Comparison of ENCODE assay signal across 38 mouse cellular contexts in the genomic region with DNA sequence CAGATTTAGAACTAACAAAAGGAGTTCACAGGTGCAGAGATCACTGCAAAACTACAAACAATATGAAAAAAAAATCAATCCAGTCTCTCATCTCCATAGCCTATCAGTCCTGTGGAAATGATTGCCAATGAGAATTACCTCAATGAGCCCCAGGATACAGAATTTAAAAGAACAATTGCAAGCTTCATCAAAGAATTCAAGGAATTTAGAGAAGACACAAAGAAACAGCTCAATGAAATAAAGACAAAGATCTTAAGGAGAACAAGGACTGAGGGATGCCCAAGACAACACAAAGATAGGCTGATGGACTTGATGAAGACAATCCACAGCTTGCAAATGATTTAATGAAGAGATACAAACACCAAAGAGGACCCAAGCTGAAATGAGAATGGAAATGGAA. TPM values are rescaled to one million over a fixed set of nuclear protein-coding genes. Genes with fewer than 3 reads are reported as not detected.
"Had no signal": no experiment of that assay in that cellular context is flagged by ENCODE, and none has a peak within 500 bp of the region (broad histone marks: within the 10 kb centered on the region; RNA-seq: fewer than 3 reads in every experiment).

No protein-coding gene starts in this region.

- H3K4me3 ChIP-seq: heart, embryonic 12.5 days; heart, embryonic 13.5 days; heart, embryonic 15.5 days; hindbrain, embryonic 10.5 days; hindbrain, embryonic 12.5 days; hindbrain, embryonic 13.5 days; hindbrain, embryonic 15.5 days; intestine, embryonic 15.5 days; kidney, embryonic 15.5 days; layer of hippocampus, adult 2 months; left cerebral cortex, adult 2 months had no signal

- H3K27ac ChIP-seq: heart, embryonic 13.5 days; heart, embryonic 15.5 days; hindbrain, embryonic 10.5 days; hindbrain, embryonic 12.5 days; hindbrain, embryonic 13.5 days; hindbrain, embryonic 14.5 days; hindbrain, embryonic 15.5 days; hindbrain, postnatal 0 days; intestine, embryonic 15.5 days; kidney, embryonic 15.5 days; kidney, postnatal 0 days; layer of hippocampus, adult 2 months; left cerebral cortex, adult 2 months had no signal

- H3K4me2 ChIP-seq: heart, embryonic 11.5 days; heart, embryonic 12.5 days; heart, embryonic 13.5 days; heart, embryonic 15.5 days; hindbrain, embryonic 12.5 days; hindbrain, embryonic 13.5 days; hindbrain, embryonic 14.5 days; hindbrain, embryonic 15.5 days; intestine, embryonic 15.5 days; kidney, embryonic 15.5 days had no signal

- H3K27me3 ChIP-seq: heart, embryonic 12.5 days; heart, embryonic 13.5 days; heart, embryonic 15.5 days; hindbrain, embryonic 12.5 days; hindbrain, embryonic 13.5 days; hindbrain, embryonic 15.5 days; intestine, embryonic 15.5 days; kidney, embryonic 15.5 days had no signal

- H3K36me3 ChIP-seq: heart, embryonic 12.5 days; heart, embryonic 13.5 days; heart, embryonic 15.5 days; hindbrain, embryonic 10.5 days; hindbrain, embryonic 12.5 days; hindbrain, embryonic 13.5 days; hindbrain, embryonic 15.5 days; intestine, embryonic 15.5 days; kidney, embryonic 15.5 days had no signal

- ATAC-seq: hindbrain, embryonic 16.5 days; hindbrain, postnatal 0 days; inflammation-experienced regulatory T-cells, adult 6 months; intestine, embryonic 15.5 days; intestine, embryonic 16.5 days; intestine, postnatal 0 days had no signal

- DNase-seq: heart, postnatal 10 days; heart, postnatal 14 days; heart, postnatal 36 days; heart, postnatal 4 days; kidney, adult 18-20 months; kidney, adult 2 months; kidney, adult 8-10 months; kidney, adult 9 months; kidney, postnatal 10 days; kidney, postnatal 14 days; kidney, postnatal 25 days; kidney, postnatal 36 days; kidney, postnatal 4 days; layer of hippocampus, adult 9-11 months; layer of hippocampus, postnatal 36 days had no signal

- H3K9me3 ChIP-seq: heart, embryonic 12.5 days; heart, embryonic 13.5 days; heart, embryonic 15.5 days; hindbrain, embryonic 12.5 days; hindbrain, embryonic 15.5 days; intestine, embryonic 15.5 days had no signal

- H3K4me1 ChIP-seq: heart, embryonic 12.5 days; heart, embryonic 13.5 days; heart, embryonic 15.5 days; hindbrain, embryonic 10.5 days; hindbrain, embryonic 12.5 days; hindbrain, embryonic 13.5 days; hindbrain, embryonic 15.5 days; intestine, embryonic 15.5 days; kidney, embryonic 15.5 days had no signal

- H3K9ac ChIP-seq: heart, embryonic 12.5 days; heart, embryonic 13.5 days; heart, embryonic 15.5 days; hindbrain, embryonic 12.5 days; hindbrain, embryonic 13.5 days; hindbrain, embryonic 14.5 days; hindbrain, embryonic 15.5 days; intestine, embryonic 15.5 days; kidney, embryonic 15.5 days had no signal

RNA-seq across cellular contexts. Expression of gene Il31ra, which starts 20.4 kb away (rescaled TPM):
- total RNA-seq: heart, postnatal 25 days; heart, postnatal 36 days; heart, postnatal 4 days; hindbrain, postnatal 0 days had no signal
- polyA plus RNA-seq: heart, postnatal 0 days; hindbrain, embryonic 10.5 days; hindbrain, embryonic 11.5 days; hindbrain, embryonic 12.5 days; hindbrain, postnatal 0 days; large intestine, adult 2 months had no signal
